Mouse (Mus musculus) forebrain, embryonic 16.5 days (tissue): ENCODE measurements around the gene Erh. TPM values are rescaled to one million over a fixed set of nuclear protein-coding genes. Genes with fewer than 3 reads are reported as not detected.

Experiments
- ATAC-seq: fragments of 200-750 bp; cut with Nextera tagmentation; 2 replicates; pipeline ENCODE4 v1.8.0; 2017; ENCODE audit warnings: mild to moderate bottlenecking, moderate library complexity
- H3K27ac ChIP-seq: fragments of 300-500 bp; sonication (generic); 2 replicates; pipeline ENCODE4 v1.5.1; 2014; ENCODE audit warnings: low read length, control low read depth
- H3K27me3 ChIP-seq: fragments of 300-500 bp; sonication (generic); replicated peaks from 2 replicates; pipeline ENCODE4 v1.6.1; 2014; ENCODE audit warnings: low read length; ENCODE audit not compliant: control insufficient read depth, insufficient read depth
- H3K36me3 ChIP-seq: fragments of 300-500 bp; sonication (generic); 2 replicates; pipeline ENCODE4 v1.6.1; 2014; ENCODE audit not compliant: control insufficient read depth, insufficient read depth
- H3K4me1 ChIP-seq: fragments of 300-500 bp; sonication (generic); replicated peaks from 2 replicates; pipeline ENCODE4 v1.6.1; 2014; ENCODE audit warnings: low read length; ENCODE audit not compliant: control insufficient read depth, insufficient read depth
- H3K4me2 ChIP-seq: fragments of 300-500 bp; sonication (generic); 2 replicates; pipeline ENCODE4 v1.6.1; 2014; ENCODE audit warnings: mild to moderate bottlenecking, low read length, control low read depth
- H3K4me3 ChIP-seq: fragments of 300-500 bp; sonication (generic); replicated peaks from 2 replicates; pipeline ENCODE4 v1.5.1; 2014; ENCODE audit warnings: mild to moderate bottlenecking, low read length, control low read depth
- H3K9ac ChIP-seq: fragments of 300-500 bp; sonication (generic); replicated peaks from 2 replicates; pipeline ENCODE4 v1.6.1; 2014; ENCODE audit warnings: low read depth, low read length, control low read depth
- H3K9me3 ChIP-seq: fragments of 300-500 bp; sonication (generic); 2 replicates; pipeline ENCODE4 v1.6.1; 2016; ENCODE audit warnings: low read length; ENCODE audit not compliant: control insufficient read depth
- WGBS: fragments of 180-500 bp; shearing (Covaris S2); extraction: QIAGEN DNeasy Blood & Tissue Kit; methylation state at CpG from one replicate; pipeline ENCODE4 v1.1.7; 2014; 5-methylcytosine and 5-hydroxymethylcytosine counted together
- polyA plus RNA-seq: library from polyadenylated mRNA; unstranded; fragments of >200 nt; fragmentation: Nextera tagmentation; extraction: Ambion mirVana; gene quantifications from 2 replicates; pipeline ENCODE4 v1.2.1, GENCODE M21; 2015

Gene Erh
- polyA plus RNA-seq, 1 experiment from 2014 or later = 335 TPM

DNA sequence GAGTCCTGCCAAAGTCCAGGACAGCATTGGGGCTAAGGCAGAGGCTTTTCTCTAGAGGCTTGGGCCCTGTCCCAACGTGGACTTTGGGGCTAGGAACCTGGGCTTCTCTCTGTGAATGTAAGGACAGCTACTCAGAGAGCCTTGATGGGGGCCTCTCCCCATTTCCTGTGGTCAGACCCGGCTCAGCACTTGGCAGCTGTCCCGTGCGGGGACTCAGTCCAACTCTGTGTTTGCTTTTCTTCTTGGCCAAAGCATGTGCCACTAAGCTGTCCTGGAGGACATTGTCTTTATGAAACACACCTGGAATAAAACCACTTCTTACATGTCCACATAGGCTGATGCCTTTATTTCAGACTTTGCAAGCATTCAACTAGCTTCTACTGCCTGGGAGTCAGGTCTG lies 40.6 kb downstream of the Erh start:
- Histone ChIP-seq H3K27ac (no peak overlapping the region), H3K4me2 (no peak overlapping the region), H3K4me1 (0 out of 2 replicates have a peak, but pooled peaks cover 11% of the 10 kb centered on the region), H3K4me3 (no peak overlapping the region), H3K27me3 (no peaks in the 10 kb centered on the region), H3K36me3 (no peaks in the 10 kb centered on the region), H3K9ac (no peak overlapping the region), H3K9me3 (no peaks in the 10 kb centered on the region)
- WGBS = 62% methylated on average over 4 of the region's 4 CpGs
- no peak for ATAC-seq

DNA sequence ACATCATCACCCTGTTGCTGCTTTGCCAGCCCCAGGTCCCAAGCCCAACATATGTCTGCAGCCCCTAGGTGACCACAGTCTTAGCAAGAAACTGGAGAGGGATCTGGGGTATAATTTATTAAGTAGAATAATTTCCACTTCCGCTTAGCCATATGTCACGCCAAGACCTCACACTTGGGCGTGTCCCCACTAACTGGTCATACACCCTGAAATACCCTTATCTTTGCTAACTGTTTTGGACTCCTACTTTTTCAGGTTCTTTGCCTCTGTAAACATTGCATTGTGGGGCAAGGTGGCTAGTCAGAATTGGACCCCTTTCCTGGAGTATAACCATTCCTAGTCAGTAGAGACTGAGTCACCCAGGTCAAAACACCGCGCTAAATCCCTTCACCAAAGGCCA lies 41.7 kb downstream of the Erh start:
- H3K27ac ChIP-seq = no peak overlapping the region
- H3K4me2 ChIP-seq = no peak overlapping the region
- no peaks in the 10 kb centered on the region for H3K36me3 ChIP-seq
- no peak overlapping the region for H3K9ac ChIP-seq
- no peaks in the 10 kb centered on the region for H3K9me3 ChIP-seq
- H3K27me3 ChIP-seq = no peaks in the 10 kb centered on the region
- no peak for ATAC-seq
- H3K4me1 ChIP-seq = 0 out of 2 replicates have a peak, but pooled peaks cover 11% of the 10 kb centered on the region
- 95% methylated on average over 5 of the region's 5 CpGs for WGBS
- no peak overlapping the region for H3K4me3 ChIP-seq

DNA sequence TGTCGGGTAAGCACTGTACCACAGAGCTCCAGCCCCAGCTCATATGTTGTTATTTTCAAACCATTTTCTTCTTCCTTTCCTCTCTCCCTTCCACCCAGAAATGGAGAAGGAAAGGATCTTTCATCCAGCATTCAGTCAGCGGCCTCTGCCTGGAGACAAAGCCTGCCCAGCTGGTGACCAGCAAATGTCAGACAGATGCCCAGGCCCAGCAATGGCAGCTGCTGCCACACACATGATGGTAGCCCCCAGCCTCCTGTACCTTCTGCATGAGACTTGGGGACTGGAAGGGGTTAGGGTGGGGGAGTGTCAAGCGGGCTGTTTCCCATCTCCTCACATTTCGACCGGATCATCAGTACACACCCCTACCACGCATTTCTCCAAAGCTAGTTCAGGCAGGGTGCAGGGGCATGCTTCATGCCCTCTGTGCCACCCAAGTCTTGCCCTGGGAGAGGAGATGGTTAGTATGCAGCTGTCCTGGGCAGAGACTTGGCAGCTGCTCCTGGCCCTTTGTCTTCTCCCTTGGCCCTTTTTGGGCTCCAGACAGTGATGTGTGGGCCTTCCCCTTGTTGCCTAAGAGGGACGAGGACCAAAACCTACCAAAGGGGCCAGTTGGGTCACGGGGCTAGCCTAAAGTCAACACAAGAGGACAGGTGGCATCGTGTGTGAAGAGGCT lies 42.4 kb downstream of the Erh start:
- no peaks in the 10 kb centered on the region for H3K9me3 ChIP-seq

DNA sequence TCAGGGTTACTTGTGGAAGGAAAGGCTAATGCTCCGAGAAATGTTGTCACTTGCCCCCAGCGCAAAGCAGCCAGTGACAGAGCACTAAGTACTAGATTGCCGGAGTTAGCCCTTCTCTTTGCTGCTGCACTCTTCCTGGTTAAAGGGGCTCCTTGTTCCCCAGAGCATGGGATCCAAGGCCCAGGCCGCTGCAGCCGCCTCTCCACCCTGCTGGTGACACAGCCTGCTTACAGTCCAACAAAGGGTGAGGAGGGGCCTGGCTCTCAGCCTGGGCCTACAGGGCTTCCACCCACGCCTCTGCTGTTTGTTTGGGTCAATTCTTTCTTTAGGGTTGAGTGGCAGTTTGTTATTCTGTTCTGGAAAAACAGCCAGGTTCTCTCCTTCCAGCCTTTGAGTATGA lies 45.4 kb downstream of the Erh start:
- H3K9me3 ChIP-seq = no peaks in the 10 kb centered on the region
- no peak overlapping the region for H3K4me3 ChIP-seq
- H3K4me1 ChIP-seq = 0 out of 2 replicates have a peak, but pooled peaks cover 3% of the 10 kb centered on the region
- no peaks in the 10 kb centered on the region for H3K27me3 ChIP-seq
- no peaks in the 10 kb centered on the region for H3K36me3 ChIP-seq
- peak overlapping the region; percentile 38 for H3K27ac ChIP-seq
- WGBS = 20% methylated on average over 6 of the region's 6 CpGs
- no peak overlapping the region for H3K4me2 ChIP-seq
- ATAC-seq = peak; percentile 89
- no peak overlapping the region for H3K9ac ChIP-seq

More for the DNA sequence above, 42.4 kb downstream of the Erh start:
- ATAC-seq = no peak
- 0 out of 2 replicates have a peak, but pooled peaks cover 11% of the 10 kb centered on the region for H3K4me1 ChIP-seq
- H3K4me2 ChIP-seq = no peak overlapping the region
- no peaks in the 10 kb centered on the region for H3K27me3 ChIP-seq
- 85% methylated on average over 9 of the region's 9 CpGs for WGBS
- H3K36me3 ChIP-seq = no peaks in the 10 kb centered on the region
- no peak overlapping the region for H3K9ac ChIP-seq
- no peak overlapping the region for H3K4me3 ChIP-seq
- H3K27ac ChIP-seq = no peak overlapping the region

DNA sequence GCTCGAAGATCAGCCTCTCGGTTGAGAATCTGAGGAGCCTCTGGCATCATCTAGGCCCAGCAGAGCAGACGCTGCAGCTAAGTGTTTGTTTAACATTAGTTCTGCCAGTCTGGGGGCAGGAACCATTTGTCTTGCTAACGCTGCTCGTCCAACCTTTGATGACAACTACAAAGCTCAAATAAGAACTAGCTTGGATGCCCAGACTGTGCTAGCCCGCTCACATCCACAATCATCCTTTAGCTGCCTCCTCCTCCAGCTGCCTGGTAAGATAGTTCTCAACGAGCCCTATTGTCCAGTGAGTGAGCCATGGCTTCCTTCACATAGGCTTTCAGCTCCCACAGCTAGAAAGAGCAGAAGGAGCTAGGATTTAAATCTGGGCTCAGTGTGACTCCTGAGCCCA lies 45.9 kb downstream of the Erh start:
- WGBS = 35% methylated on average over 7 of the region's 7 CpGs
- 0 out of 2 replicates have a peak, but pooled peaks have one; percentile 24 for ATAC-seq

DNA sequence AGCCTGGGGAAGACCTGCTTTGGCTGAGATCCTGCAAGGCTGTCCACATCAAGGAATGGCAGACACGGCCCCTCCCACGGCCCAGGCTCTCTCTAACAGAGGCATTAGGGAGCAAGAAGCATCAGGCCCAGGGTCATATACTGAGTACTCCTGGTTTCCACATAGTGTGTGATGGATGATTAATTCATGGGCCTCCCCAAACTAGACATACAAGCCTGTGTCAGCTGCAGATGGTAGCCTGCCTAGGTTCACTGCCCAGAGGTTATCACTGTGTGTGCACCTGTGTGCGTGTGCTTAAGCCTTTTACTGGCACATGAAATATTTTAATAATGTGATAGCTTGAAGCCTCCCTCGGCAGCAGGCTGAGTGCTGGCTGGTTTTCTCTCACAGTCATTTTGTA lies 48.2 kb downstream of the Erh start:
- WGBS = 87% methylated on average over 4 of the region's 4 CpGs
- H3K4me2 ChIP-seq = no peak overlapping the region
- ATAC-seq = no peak
- no peaks in the 10 kb centered on the region for H3K27me3 ChIP-seq
- H3K27ac ChIP-seq = no peak overlapping the region
- no peaks in the 10 kb centered on the region for H3K9me3 ChIP-seq
- no peaks in the 10 kb centered on the region for H3K4me1 ChIP-seq
- H3K4me3 ChIP-seq = no peak overlapping the region
- H3K36me3 ChIP-seq = no peaks in the 10 kb centered on the region
- no peak overlapping the region for H3K9ac ChIP-seq

More for the DNA sequence above, 45.9 kb downstream of the Erh start:
- H3K36me3 ChIP-seq = no peaks in the 10 kb centered on the region
- no peaks in the 10 kb centered on the region for H3K4me1 ChIP-seq
- H3K4me2 ChIP-seq = no peak overlapping the region
- H3K4me3 ChIP-seq = no peak overlapping the region
- peak overlapping the region; percentile 1 for H3K27ac ChIP-seq
- no peak overlapping the region for H3K9ac ChIP-seq
- no peaks in the 10 kb centered on the region for H3K9me3 ChIP-seq
- H3K27me3 ChIP-seq = no peaks in the 10 kb centered on the region

DNA sequence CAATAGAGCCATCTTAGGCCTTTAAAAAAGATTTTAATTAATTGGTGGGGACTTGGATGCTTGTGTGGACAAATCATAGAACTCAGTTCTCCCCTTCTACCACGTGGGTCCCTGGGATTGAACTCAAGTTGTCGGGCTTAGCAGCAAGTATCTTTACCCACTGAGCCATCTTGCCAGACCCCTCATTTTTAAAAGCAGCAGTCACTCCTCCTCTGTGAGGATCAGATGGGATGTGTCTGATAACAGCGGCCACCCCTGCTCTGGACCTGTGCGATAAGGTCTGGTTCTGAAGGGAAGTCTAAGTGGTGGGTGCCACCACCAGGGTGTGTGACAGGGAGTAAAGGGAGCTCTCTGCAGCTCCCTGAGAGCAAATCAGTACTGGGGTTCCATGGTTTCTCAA lies 48.6 kb downstream of the Erh start:
- no peaks in the 10 kb centered on the region for H3K9me3 ChIP-seq
- no peak overlapping the region for H3K4me3 ChIP-seq
- ATAC-seq = no peak
- no peaks in the 10 kb centered on the region for H3K4me1 ChIP-seq
- no peak overlapping the region for H3K27ac ChIP-seq
- no peak overlapping the region for H3K4me2 ChIP-seq
- H3K9ac ChIP-seq = no peak overlapping the region
- H3K36me3 ChIP-seq = no peaks in the 10 kb centered on the region
- H3K27me3 ChIP-seq = no peaks in the 10 kb centered on the region
- 95% methylated on average over 4 of the region's 4 CpGs for WGBS

DNA sequence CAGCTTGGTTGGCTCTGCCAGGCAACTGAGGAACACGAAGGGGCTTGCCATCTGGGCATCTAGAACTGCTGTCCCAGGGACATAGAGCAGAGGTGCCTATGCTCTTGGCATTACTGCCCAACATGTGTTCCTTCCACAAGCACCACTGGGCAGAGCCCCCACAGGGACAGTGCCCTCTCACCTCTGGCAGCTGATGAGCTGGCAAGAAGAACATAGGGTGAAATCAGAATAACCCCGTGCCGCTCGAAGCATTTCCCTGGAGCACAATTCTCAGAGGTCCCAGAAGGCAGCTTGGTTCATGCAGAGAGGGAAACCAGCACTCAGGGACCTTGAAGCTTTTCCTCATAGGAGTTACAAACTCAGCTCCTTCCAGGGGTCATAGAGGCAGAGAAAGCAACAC lies 49.4 kb downstream of the Erh start:
- Histone ChIP-seq H3K4me3 (no peak overlapping the region), H3K36me3 (peaks cover 3% of the 10 kb centered on the region; the same call in 1 of the 2 replicates), H3K9ac (no peak overlapping the region), H3K4me1 (no peaks in the 10 kb centered on the region), H3K27ac (no peak overlapping the region), H3K27me3 (no peaks in the 10 kb centered on the region), H3K9me3 (no peaks in the 10 kb centered on the region), H3K4me2 (no peak overlapping the region)
- WGBS = 89% methylated on average over 4 of the region's 4 CpGs
- ATAC-seq = no peak

DNA sequence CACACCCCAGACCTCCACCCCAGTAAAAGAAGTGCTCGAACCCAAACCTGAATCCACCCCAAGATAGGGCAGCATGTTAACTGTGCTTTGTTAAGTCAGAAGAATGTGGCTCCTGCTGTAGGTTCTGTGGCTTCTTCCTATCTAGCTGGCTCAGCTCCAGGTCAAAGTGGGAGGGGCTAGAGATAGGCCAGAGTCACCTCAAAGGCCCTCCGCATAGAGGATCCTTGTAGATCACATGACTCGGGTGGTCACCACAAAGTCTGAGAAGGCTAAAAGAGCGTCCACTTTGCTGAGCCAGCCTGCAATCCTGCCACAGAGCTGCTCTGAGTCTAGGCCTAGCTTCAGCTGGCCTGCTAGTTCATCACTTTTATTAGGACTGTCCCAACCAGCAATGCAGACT lies 50.0 kb downstream of the Erh start:
- Histone ChIP-seq H3K9me3 (no peaks in the 10 kb centered on the region), H3K27me3 (no peaks in the 10 kb centered on the region), H3K4me2 (no peak overlapping the region), H3K4me3 (no peak overlapping the region), H3K36me3 (peaks cover 3% of the 10 kb centered on the region; the same call in 1 of the 2 replicates), H3K9ac (no peak overlapping the region), H3K4me1 (no peaks in the 10 kb centered on the region), H3K27ac (no peak overlapping the region)
- ATAC-seq = no peak
- WGBS = 95% methylated on average over 4 of the region's 4 CpGs

DNA sequence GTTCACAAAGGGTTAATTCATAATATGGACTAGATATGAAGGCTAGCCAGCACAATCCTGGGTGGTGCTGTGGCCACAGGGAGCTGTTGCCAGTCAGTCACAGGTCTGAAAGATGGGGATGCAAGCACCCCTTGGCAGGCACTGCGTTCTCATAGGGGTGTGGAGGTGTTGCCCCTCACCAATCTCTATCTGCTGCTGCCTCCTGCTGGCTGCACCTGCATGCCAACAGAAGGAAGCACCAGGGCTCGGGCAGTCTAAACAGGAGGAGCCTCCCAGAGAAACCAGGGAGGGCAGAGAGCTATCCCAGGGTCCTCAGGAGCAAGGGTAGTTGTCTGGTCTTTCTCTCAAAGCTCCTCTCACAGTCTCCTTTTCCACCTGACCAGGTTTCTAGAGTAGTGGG lies 59.2 kb downstream of the Erh start:
- Histone ChIP-seq H3K4me1 (no peaks in the 10 kb centered on the region), H3K9ac (no peak overlapping the region), H3K36me3 (peaks cover 2% of the 10 kb centered on the region), H3K27ac (no peak overlapping the region), H3K4me3 (no peak overlapping the region), H3K4me2 (no peak overlapping the region), H3K9me3 (no peaks in the 10 kb centered on the region), H3K27me3 (no peaks in the 10 kb centered on the region)
- WGBS = 39% methylated on average over 2 of the region's 2 CpGs
- no peak for ATAC-seq
